Mouse (Mus musculus) right cerebral cortex, postnatal 4 days (tissue): Measurements from ENCODE around the gene Lonp2.

Experiments
- DNase-seq: peaks from one replicate; pipeline ENCODE4 v3.0.0-alpha.2; 2022

The Lonp2 gene

GRCm38 (mm10) chr8:86630212-86630611 lies 6.4 kb downstream of the Lonp2 start:
- DNase-seq, result no peak

- DNase-seq, result no peak
These were observed 7.6 kb downstream of the Lonp2 start for GRCm38 (mm10) chr8:86631395-86631794.

GRCm38 (mm10) chr8:86637826-86638225 lies 14.0 kb downstream of the Lonp2 start:
- no peak for DNase-seq

- no peak for DNase-seq
These were observed 15.1 kb downstream of the Lonp2 start for GRCm38 (mm10) chr8:86638981-86639380.

- no peak for DNase-seq
These were observed 18.8 kb downstream of the Lonp2 start for GRCm38 (mm10) chr8:86642682-86643081.

GRCm38 (mm10) chr8:86644661-86645060 lies 20.8 kb downstream of the Lonp2 start:
- no peak for DNase-seq

GRCm38 (mm10) chr8:86647771-86648170 lies 23.9 kb downstream of the Lonp2 start:
- DNase-seq, result no peak

GRCm38 (mm10) chr8:86651416-86651815 lies 27.6 kb downstream of the Lonp2 start:
- DNase-seq, result no peak

- no peak for DNase-seq
These were observed 28.7 kb downstream of the Lonp2 start for GRCm38 (mm10) chr8:86652546-86652945.

GRCm38 (mm10) chr8:86654578-86654977 lies 30.7 kb downstream of the Lonp2 start:
- DNase-seq, result no peak

- DNase-seq, result no peak
These were observed 44.9 kb downstream of the Lonp2 start for GRCm38 (mm10) chr8:86668750-86669149.

- no peak for DNase-seq
These were observed 45.4 kb downstream of the Lonp2 start for GRCm38 (mm10) chr8:86669259-86669658.

GRCm38 (mm10) chr8:86686629-86687028 lies 62.8 kb downstream of the Lonp2 start:
- no peak for DNase-seq

- no peak for DNase-seq
These were observed 68.3 kb downstream of the Lonp2 start for GRCm38 (mm10) chr8:86692107-86692506.

- DNase-seq, result no peak
These were observed 70.2 kb downstream of the Lonp2 start for GRCm38 (mm10) chr8:86694011-86694410.

GRCm38 (mm10) chr8:86695703-86696102 lies 71.9 kb downstream of the Lonp2 start:
- no peak for DNase-seq

GRCm38 (mm10) chr8:86698811-86699421 lies 75.1 kb downstream of the Lonp2 start:
- no peak for DNase-seq

GRCm38 (mm10) chr8:86699471-86699870 lies 75.6 kb downstream of the Lonp2 start:
- DNase-seq, result no peak

GRCm38 (mm10) chr8:86702453-86702852 lies 78.6 kb downstream of the Lonp2 start:
- DNase-seq, result no peak

- DNase-seq, result no peak
These were observed 81.5 kb downstream of the Lonp2 start for GRCm38 (mm10) chr8:86705317-86705716.

GRCm38 (mm10) chr8:86706756-86707155 lies 82.9 kb downstream of the Lonp2 start:
- no peak for DNase-seq

- DNase-seq, result no peak
These were observed 84.0 kb downstream of the Lonp2 start for GRCm38 (mm10) chr8:86707873-86708272.

- DNase-seq, result no peak
These were observed 88.8 kb downstream of the Lonp2 start for GRCm38 (mm10) chr8:86712594-86712993.

- peak; percentile 55 for DNase-seq
These were observed 89.8 kb downstream of the Lonp2 start for GRCm38 (mm10) chr8:86713407-86714188.
